Mouse (Mus musculus) CD4-positive, CD25-positive, alpha-beta regulatory T cell, adult 2 months (primary cell): ENCODE data around the gene Smarcd2.

Source experiments
- DNase-seq: peaks from one replicate; pipeline ENCODE4 v3.0.0-alpha.2; 2012; ENCODE audit warnings: low read depth, low spot score

The Smarcd2 gene

DNA sequence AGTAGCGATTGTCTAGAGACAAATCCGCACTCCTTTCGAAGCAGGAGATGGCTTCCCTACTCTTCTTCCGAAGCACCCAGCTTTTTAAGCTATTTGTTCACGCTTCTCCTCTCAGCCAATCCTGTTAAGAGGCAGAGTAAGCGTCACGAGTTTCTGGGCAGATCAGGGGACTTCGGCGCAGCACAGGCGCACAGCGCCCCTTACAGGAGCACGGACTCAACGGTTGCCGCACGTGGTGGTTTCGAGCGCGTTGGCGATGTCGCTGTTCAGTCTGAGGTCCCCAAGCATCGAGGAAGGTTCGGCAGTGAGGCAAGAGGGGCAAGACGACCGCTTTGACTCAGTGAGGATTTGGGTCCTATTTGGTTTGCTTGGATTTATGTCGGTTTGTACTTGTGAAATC is 3.7 kb upstream of the Smarcd2 start, which contains the start of gene Tcam1:
Gene Tcam1 (plus strand): TSS at position 219 of the 400 bp plus-strand sequence.
- DNase-seq = peak; percentile 98

DNA sequence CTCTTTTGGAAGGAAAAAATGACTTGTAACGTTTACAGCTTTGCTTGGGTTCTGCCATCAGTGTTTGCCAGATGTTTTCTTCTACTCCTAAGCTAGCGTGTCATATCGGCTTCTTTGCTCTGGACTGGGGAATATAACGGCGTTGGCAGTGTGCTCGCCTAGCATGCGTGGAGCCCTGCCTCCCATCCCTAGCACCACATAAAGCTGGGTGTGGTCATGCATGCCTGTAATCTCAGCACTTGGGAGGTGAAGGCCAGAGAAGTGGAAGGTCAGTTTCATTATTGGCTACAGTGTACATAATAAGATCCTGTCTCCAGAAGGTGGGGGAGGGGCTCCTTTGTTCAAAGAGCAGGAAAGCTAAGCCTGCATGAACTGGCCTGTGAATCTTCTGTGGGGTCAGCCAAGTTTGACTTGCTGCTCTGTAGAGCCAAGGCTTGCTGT is 2.2 kb upstream of the Smarcd2 start:
- no peak for DNase-seq

DNA sequence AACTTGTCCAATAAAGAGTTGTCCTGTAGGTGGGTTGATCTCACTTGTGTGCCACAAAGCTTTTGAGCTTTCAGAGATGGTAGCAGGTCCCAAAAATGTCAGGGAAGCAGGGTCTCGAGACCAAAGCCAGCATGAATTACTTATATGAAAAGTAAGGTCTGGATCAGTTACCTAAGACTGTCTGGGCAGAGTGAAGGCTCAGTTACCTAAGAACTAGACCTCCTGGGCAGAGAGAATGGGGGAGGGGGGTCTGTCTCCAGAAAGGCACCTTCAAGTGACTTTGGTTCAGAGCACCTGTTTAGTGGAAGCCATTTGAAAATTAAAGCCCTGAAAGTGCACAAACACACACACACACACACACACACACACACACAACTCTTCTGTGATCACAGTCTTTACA is 1.6 kb upstream of the Smarcd2 start:
- DNase-seq = no peak

DNA sequence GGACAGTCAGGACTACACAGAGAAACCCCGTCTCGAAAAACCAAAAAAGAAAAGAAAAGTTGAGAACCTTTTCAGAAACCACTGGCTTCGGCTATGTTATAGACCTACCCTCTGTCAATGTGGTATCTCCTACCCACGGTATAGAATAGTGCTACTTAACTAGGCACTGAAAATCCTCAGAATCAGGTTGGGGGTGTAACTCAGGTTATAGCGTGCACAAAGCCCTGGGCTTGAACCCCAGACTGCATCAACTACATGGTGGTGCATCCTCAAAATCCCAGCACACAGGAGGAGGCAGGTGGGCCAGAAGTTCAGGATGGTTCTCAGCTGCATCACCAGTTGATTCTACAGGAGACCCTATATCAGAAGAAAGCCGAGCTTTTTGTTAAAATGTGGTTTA is 1.0 kb upstream of the Smarcd2 start:
- DNase-seq = no peak

DNA sequence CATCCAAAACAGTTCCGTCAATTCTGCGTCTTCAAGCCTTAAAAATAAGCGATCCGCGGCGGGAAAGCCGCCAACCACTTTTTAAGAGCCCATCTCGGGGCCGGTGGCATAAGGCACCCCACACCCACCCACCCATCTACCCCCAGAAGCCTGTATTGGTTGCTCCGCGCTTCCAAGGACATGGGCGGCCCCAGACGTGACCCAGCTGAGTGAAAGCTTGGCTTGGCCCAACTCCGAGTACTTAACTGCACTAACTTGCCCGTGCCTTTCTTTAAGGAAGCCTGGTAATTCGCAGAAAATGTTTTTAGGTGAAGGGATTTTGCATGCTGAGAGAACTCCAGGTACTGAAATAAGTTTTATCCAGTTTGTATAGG is 526 bp upstream of the Smarcd2 start:
- DNase-seq = no peak

DNA sequence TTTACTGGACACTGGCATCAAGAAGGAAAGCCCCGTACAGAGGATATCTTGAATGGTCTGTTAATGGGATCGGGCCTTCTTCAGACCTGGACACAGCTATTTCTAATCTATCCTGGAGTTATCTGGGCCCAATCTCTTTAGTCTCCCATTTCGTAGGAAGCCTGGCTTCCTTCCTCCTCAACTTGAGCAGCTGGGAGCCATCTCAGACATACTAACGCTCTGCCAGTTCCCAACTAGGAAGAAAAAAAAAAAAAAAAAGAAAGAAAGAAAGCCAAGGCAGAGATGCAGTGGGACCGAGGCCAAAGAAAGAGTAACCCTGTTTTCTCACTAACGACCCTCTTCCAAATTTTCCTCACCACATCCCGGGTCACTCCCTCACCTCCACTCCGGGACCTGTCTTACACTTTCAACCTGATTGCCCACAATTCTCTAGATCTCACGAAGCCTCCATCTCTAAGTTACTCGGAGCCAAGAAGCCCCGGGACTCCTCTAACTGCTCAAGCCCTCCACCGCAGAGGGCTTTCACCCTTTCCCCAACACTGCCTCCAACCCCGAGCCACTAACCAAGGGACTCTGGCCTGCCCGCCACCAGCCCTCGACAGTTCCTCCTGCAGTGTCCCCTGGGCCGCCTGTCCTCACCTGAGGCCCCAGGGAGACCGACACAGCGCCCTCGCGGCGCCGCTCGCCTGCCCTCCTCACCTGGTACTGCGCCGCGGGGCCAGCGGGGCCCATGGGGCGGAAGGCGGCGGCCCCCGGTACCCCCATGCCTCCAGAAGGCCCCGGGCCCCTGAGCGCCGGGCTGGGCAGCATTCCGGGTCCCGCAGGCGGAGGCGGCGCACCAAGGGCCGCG is 753 bp downstream of the Smarcd2 start:
- DNase-seq = no peak

DNA sequence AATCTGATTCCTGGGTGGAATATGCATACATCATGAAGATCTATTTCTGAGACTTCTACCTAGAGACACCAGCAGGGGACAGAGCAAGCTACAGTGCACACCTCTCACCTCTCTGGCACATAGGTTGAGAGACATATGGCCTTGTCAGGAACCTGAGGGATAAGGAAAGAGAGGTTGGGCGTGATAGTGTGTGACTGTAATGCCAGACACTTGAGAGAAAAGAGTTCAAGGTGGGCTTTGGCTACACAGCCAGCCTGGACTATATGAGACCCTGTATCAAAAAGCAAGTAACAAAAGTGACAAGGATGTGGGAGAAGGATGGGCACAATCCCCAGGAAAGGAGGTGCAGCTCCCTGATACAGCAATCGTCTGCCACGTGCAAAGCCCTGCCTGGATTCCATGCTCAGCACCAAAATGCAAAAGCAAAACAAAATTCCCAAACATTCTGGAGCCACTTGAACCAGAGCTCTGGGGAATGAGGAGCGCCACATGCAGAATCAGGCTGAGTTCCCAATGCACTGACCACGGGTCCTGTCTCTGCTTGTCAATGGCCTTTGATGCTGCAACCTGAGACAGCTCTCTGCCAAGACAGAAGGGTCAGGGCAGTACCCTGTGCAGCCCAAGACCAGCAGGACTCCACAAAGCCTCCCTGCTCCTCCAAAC is 1.5 kb downstream of the Smarcd2 start:
- no peak for DNase-seq

DNA sequence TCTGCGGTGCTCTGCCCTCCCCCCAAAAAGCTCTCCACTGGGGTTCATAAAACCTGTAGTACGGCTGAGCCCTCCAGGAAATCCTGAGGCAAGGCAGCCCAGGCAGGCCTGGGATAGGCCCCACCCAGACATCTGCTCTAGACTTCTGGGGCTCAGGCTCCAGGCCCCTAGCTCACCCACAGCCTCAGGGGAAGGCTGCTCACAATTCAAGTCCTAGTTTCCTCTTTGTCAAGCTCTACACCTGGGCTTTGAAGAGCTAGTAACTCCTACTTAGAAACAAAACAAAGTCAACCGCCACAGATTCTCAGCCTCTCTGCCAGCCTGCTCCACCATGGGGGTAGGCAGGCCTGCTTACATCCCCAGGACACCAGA is 3.7 kb downstream of the Smarcd2 start:
- peak; percentile 31 for DNase-seq

DNA sequence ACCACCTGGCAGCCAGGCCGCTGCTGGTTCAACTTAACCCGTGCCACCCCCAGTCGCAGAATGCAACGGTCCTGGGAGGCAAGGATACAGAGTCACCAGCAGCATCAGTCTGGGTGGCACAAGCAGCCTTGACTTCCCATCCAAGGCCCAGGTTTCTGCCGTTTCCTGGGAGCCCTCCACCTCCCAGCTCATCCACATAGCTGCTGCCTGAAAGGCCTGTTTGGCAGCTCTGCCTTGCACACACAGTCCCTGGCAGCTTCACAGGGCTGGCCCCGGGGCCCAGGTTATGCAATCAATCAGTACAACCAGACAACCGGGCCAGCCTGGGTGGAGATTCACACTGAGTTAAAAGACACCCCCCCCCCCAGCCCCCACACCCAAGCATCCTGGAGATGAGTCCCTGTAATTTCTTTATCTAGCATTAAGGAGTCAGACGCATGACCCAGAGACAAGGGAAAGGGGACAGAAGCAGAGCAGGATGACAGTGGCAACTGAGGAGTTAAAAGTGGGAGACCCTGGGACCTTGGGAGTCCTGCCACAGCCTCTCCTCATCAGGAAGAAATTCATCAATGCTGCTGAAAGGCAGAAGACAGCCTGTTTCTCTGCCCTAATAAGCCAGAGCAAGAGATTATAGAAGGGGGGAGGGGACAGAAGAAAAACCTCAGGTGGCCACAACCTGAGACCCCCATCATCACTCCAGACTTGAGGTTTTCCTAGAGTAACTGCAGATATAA is 4.3 kb downstream of the Smarcd2 start:
- DNase-seq = no peak

DNA sequence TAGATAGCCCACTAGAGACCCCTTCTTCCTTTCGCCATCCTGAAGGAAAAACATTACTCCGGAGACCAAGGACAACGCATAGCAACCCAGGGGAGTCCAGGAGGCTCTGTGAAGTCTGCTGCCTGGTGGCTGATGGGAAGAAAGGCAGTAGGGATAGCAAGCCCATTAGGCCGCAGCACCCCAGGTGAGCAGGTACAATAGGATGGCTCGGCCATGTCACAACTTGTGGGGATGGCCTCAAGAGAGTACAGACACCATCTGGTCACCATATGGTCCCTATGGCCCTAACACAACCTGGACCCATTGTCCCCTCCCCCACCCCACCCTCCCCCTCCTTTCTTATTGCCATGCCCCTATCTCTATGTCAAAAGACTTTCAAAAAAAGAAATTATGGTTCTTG is 4.9 kb downstream of the Smarcd2 start:
- DNase-seq = no peak

DNA sequence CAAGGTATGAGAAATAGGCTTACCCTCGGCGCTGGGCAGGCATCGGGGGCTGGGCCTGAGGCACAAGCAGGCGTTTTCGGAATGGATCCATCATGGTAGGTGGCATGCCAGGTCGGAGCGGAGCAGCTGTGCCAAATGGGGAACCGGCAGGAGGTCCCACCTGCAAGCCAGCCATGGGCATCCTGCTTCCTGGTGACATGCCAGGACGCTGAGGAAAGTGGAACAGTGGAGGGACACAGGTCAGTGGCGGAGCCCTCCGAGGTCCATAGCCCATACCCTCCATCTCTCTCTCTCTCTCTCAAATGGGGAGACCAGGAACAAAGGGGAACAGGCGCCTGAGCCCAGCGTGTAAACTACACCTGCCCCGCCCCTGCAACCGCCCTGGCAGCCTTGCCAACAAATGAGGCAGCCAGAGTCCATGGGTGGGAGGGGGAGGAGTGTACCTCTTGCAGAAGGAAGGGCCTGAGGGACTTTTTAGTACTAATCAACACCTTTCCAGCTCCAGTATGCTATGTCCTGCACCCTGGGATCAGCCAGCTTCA is 5.4 kb downstream of the Smarcd2 start:
- no peak for DNase-seq

DNA sequence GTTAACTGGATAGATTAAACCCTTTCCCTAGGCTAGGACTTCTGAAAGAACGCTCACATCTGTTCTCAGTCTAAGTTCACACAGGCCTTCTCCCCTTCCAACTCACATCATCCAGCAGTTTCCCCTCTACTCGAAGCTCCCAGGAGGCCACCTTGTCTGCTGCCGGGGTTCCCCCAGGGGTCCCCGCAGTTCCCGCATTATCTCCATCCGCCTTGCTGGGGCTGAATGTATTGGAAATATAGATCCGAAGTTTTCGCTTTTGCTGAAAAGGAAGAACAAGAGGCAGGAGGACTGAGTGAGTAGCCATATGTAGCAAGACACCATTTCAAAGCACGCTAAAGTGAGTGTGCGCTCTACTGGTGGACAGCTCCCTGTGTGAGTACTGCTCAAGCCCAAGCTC is 6.3 kb downstream of the Smarcd2 start:
- DNase-seq = no peak

DNA sequence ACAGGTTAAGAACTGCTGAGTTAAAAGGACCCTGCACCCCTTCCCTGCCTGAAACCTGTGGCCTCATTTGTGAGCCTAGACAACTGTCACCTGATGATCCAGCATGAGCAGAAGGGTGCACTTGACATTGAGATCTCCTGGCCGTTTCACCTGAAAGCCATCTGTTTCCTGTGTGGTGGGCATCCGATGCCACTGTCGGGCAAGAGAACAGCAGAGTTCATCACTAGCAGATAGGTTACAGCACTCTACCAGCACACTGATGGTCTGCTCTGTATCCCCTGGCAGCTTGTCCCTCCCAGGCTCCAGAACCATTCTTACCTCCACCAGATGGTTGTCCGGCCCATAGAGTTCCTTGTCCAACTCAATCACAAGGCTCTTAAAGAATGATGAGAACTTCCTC is 7.2 kb downstream of the Smarcd2 start:
- DNase-seq = no peak

DNA sequence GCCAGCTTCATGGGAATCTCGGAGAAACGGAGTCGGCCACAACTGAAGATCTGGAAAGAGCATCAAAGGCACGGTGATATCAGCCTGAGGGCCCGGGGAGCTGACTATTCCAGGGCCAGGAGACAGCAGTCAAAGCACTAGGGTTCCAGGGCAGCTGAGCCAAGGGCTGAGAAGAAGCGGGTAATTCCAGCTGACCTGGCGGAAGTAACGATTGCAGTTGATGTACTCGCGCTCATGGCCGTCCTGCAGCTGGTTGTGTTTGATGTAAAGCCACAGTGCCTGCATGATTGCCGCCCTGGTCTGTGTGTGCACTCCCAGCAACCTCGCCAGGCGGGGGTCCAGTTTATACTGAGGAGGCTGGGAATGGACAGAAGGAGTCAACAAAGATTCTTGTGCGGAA is 7.8 kb downstream of the Smarcd2 start:
- DNase-seq = no peak

DNA sequence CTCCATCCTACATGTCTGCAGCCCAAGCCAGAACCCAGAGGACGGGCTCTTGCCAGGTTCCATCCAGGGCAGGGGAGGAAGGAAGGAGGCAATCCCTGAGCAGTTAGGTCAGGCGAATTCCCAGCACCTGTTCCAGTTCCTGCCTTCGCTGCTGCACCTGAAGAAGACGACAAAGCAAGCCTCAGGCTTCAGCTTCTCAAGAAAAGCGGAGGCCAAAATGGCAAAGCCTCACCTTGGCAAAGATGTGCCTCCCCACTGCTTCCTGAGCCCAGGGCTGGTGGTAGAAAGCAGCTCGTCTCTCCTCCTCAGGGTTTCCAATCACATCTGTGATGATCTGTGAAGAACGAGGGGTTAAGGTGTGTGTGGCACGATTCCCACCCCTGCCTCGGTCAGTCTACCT is 8.8 kb downstream of the Smarcd2 start:
- DNase-seq = no peak

DNA sequence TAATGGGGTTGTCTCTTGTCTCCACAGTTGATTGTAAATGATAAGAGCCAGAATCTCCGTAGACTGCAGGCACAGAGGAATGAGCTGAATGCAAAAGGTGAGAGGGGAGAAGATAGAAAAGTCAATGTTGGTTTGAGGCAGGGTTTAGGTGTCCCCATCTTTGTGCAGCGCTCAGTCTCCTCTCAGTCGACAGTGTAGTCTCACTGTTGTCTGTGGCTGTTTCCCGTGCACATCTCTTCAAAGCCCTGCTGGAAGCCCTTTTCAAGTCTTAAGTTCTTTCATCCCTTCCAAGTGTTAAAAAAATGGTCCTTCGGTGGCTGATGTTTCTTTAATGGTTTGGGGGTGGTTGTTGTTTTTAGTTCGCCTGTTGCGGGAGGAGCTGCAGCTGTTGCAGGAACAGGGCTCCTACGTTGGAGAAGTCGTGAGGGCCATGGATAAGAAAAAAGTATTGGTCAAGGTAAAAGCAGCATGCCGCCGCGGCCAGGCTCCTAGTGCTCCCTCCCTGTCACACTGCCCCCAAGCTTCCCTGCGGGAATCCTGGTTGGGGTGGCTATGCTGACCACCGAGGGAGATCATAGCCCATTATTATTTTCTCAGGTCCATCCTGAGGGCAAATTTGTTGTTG is 11.8 kb downstream of the Smarcd2 start:
- no peak for DNase-seq

DNA sequence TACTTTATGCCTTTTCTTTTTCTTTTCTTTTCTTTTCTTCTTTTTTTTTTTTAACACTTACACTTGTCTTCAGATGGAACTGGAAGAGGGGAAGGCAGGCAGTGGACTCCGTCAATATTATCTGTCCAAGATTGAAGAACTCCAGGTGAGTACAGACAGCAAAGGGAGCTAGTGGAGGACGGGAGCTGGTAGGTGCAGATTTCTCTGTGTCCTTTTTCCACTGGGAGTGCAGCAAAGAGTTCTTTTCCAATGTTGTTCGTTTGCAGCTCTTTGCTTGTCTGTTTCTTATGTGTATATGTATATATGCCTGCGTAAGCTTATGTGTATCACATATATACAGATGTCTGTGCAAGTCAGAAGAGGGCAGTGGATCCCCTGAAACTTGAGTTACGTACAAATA is 16.0 kb downstream of the Smarcd2 start:
- no peak for DNase-seq

DNA sequence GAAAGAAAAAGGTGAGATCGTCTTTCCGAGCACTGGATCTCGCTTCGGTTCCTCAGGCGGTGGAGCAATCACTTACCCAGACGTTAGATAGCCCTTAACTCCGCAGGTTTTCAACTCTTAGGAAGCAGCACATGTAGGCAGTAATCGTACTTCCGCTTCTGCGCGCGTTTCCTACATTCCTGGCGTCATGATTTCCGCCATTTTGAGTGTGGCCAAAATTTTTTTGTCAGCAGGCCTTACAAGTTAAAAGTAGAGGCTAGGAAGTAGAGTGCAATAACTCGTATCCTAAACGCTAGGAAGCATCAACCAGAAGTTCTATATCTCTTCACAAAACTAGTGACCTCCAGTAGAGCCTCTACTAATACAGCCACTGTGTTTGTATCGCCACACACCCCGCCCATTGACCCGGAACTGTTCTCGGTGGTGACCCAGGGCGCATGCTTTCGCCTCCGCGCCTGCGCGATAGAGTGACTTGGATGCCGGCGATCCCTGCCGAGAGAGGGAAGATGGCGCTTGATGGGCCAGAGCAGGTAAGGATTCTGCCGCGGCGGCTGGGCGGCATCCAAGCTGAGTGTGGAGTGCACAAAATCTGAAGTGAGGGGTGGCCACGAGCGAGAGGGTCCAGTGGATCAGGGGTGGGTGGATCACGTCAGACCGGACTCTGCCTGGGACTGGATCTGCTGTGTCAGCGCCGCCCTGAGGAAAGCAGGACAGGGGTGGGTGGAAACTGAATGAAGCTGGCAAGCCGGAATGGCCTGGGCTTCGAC is 16.9 kb downstream of the Smarcd2 start, which contains the start of the genes Ftsj3 and Psmc5:
Gene Ftsj3 (minus strand): TSS at position 395 of the 767 bp plus-strand sequence.
Gene Psmc5 (plus strand): TSS at position 470 of the 767 bp plus-strand sequence.
- DNase-seq = peak; percentile 98

DNA sequence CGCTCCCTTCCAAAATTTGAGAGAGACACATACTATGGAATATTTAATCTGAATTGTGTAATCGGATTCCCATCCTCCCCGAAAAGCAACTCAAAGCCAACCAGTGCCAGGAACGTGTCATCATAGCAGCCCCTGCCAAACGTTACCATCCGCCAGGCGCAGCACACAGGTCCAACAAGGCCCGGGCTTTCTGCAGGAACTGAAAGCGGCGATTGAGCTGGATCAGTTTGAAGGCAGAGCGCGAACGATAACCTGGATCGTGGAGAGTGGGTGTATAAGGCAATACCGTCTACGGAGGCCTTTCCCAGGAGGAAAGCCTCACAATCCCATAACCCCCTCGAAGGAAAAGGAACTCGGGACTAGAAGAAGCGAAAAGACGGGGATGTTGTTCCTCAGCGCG is 17.6 kb downstream of the Smarcd2 start:
- no peak for DNase-seq

DNA sequence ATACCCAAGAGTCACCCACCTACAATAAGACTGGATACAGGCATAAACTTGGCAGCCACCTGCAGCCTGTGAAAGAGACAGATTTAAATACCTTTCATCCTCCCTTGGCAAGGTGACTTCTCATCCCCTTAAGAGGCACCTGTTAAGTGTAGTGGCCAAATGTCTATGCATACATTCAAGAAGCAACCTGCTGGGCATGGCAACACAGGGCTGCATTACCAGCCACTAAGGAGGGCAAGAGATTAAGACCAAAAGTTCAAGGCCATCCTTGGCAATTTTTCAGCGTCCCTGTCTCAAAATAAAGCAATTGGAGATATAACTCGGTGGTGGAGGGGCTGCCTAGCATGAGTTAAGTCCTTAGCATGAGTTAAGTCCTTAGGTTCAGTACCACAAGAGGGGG is 18.0 kb downstream of the Smarcd2 start:
- no peak for DNase-seq

DNA sequence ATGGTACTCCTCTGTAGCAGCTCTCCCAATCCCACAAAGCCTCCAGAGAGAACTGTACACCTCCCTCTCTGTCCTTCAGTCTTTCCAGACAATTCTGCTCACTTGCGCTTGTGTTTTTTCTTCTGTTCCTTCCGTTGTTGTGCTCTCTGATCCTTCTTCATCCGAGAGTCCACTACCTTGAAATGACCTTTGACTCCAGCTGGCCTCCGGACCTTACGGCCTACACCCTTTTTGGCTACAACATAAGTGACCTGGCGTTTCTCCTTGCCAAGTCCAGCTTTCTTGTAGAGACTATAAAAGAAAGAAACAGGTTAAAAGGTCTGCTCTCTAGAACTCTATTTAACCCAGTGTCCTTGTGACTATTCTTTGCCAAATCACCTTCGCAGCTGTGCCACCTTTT is 23.4 kb downstream of the Smarcd2 start:
- no peak for DNase-seq
